Mouse (Mus musculus) brown adipose tissue, adult 24 weeks (tissue): ENCODE data around the gene Pmpcb. TPM values are rescaled to one million over a fixed set of nuclear protein-coding genes. Genes with fewer than 3 reads are reported as not detected.

Source experiments
- H3K27ac ChIP-seq: fragments of 200-500 bp; replicated peaks from 2 replicates; pipeline ENCODE4 v1.5.1; 2012; ENCODE audit warnings: low read depth, mild to moderate bottlenecking, low read length
- H3K4me1 ChIP-seq: fragments of 200-500 bp; 2 replicates; pipeline ENCODE4 v1.6.1; 2012; ENCODE audit warnings: low read length, mixed read lengths; ENCODE audit not compliant: control insufficient read depth, insufficient read depth, insufficient read length
- H3K4me3 ChIP-seq: fragments of 200-500 bp; 2 replicates; pipeline ENCODE4 v1.5.1; 2012; ENCODE audit warnings: low read depth, mild to moderate bottlenecking, low read length, moderate library complexity; ENCODE audit not compliant: insufficient read depth
- polyA plus RNA-seq: library from polyadenylated mRNA; stranded (reverse); fragments of >200 nt; gene quantifications from 2 replicates; pipeline ENCODE4 v1.2.4, GENCODE M21; 2012; ENCODE audit not compliant: missing spikeins, insufficient read depth, insufficient read length

The Pmpcb gene
- polyA plus RNA-seq, 1 experiment, result 475 TPM

GRCm38 (mm10) chr5:21803691-21804188 is 66.8 kb downstream of the Pmpcb start:
- no peaks in the 10 kb centered on the region for H3K4me1 ChIP-seq
- H3K4me3 ChIP-seq, result no peak overlapping the region
- H3K27ac ChIP-seq, result no peak overlapping the region

GRCm38 (mm10) chr5:21804837-21805236 is 67.9 kb downstream of the Pmpcb start:
- H3K4me3 ChIP-seq, result no peak overlapping the region
- H3K4me1 ChIP-seq, result no peaks in the 10 kb centered on the region
- H3K27ac ChIP-seq, result no peak overlapping the region

Other genes with a start within 250 kb of the Pmpcb start
- gene Lrrc17, start 193.6 kb upstream of the Pmpcb start, polyA plus RNA-seq, result 2.4 and 4.0 TPM in 2 replicates
- not detected in 2 replicates for gene Fbxl13, start 91.5 kb upstream of the Pmpcb start, polyA plus RNA-seq
- 7.4 and 11.3 TPM in 2 replicates for gene Armc10, start 91.3 kb upstream of the Pmpcb start, polyA plus RNA-seq
- 9.0 and 12.9 TPM in 2 replicates for gene Napepld, start 35.7 kb upstream of the Pmpcb start, polyA plus RNA-seq
- 16.8 and 19.9 TPM in 2 replicates for gene Dnajc2, start 48.1 kb downstream of the Pmpcb start, polyA plus RNA-seq
- 83.9 and 86.9 TPM in 2 replicates for gene Psmc2, start 48.1 kb downstream of the Pmpcb start, polyA plus RNA-seq
- not detected in 2 replicates for gene Slc26a5, start 128.5 kb downstream of the Pmpcb start, polyA plus RNA-seq